Mouse (Mus musculus) ES-Bruce4 (cell line): ENCODE results near the gene Avp.

Experiments used
- CTCF ChIP-seq: IDR thresholded peaks from one replicate; pipeline ENCODE4 v1.8.1; 2011; ENCODE audit warnings: low read depth, low read length
- POLR2A ChIP-seq: IDR thresholded peaks from one replicate; pipeline ENCODE4 v1.8.1; 2011; ENCODE audit warnings: low read length; ENCODE audit not compliant: insufficient read depth

- no peak for TF ChIP-seq CTCF
- TF ChIP-seq POLR2A, result no peak
Measured at GRCm38 (mm10) chr2:130577021-130577420, 5.3 kb downstream of the Avp start.
